Mouse (Mus musculus) embryonic facial prominence, embryonic 11.5 days (tissue): Measurements from ENCODE around the gene Efna4. TPM values are rescaled to one million over a fixed set of nuclear protein-coding genes. Genes with fewer than 3 reads are reported as not detected.

Experiments used
- ATAC-seq: fragments of 200-750 bp; cut with Nextera tagmentation; replicated peaks from 2 replicates; pipeline ENCODE4 v1.8.0; 2017; ENCODE audit warnings: low read depth; ENCODE audit not compliant: insufficient number of reproducible peaks, low FRiP score, low TSS enrichment
- DNase-seq: peaks from one replicate; pipeline ENCODE4 v3.0.0-alpha.2; 2015; ENCODE audit warnings: low spot score
- H3K27ac ChIP-seq: fragments of 300-500 bp; sonication (generic); replicated peaks from 2 replicates; pipeline ENCODE4 v1.5.1; 2014; ENCODE audit warnings: mild to moderate bottlenecking, low read depth, low read length, control low read depth
- H3K27me3 ChIP-seq: fragments of 300-500 bp; sonication (generic); 2 replicates; pipeline ENCODE4 v1.6.1; 2014; ENCODE audit warnings: mild to moderate bottlenecking, low read length, moderate library complexity, mixed read lengths; ENCODE audit not compliant: control insufficient read depth, insufficient read depth
- H3K36me3 ChIP-seq: fragments of 300-500 bp; sonication (generic); replicated peaks from 2 replicates; pipeline ENCODE4 v1.6.1; 2014; ENCODE audit warnings: low read depth, mild to moderate bottlenecking, low read length, moderate library complexity, mixed read lengths; ENCODE audit not compliant: control insufficient read depth, insufficient read depth
- H3K4me1 ChIP-seq: fragments of 300-500 bp; sonication (generic); 2 replicates; pipeline ENCODE4 v1.6.1; 2014; ENCODE audit warnings: low read length, mixed read lengths; ENCODE audit not compliant: control insufficient read depth, insufficient read depth
- H3K4me2 ChIP-seq: fragments of 300-500 bp; sonication (generic); 2 replicates; pipeline ENCODE4 v1.6.1; 2014; ENCODE audit warnings: low read depth, mild to moderate bottlenecking, control low read depth, low read length, moderate library complexity
- H3K4me3 ChIP-seq: fragments of 300-500 bp; sonication (generic); 2 replicates; pipeline ENCODE4 v1.5.1; 2014; ENCODE audit warnings: low read depth, low read length, control low read depth
- H3K9ac ChIP-seq: fragments of 300-500 bp; sonication (generic); replicated peaks from 2 replicates; pipeline ENCODE4 v1.6.1; 2014; ENCODE audit warnings: mild to moderate bottlenecking, control low read depth, low read length
- H3K9me3 ChIP-seq: fragments of 300-500 bp; sonication (generic); replicated peaks from 2 replicates; pipeline ENCODE4 v1.6.1; 2016; ENCODE audit warnings: mild to moderate bottlenecking, low read length, inconsistent platforms, mixed read lengths; ENCODE audit not compliant: control insufficient read depth
- WGBS: fragments of 180-500 bp; shearing (Covaris S2); extraction: QIAGEN DNeasy Blood & Tissue Kit; methylation state at CpG from one replicate; pipeline ENCODE4 v1.1.7; 2014; 5-methylcytosine and 5-hydroxymethylcytosine counted together
- polyA plus RNA-seq: library from polyadenylated mRNA; unstranded; fragments of >200 nt; fragmentation: Nextera tagmentation; extraction: Ambion mirVana; gene quantifications from 2 replicates; pipeline ENCODE4 v1.2.1, GENCODE M21; 2014

Gene Efna4
- polyA plus RNA-seq, 1 experiment from 2014 or later: 39.5 TPM

DNA sequence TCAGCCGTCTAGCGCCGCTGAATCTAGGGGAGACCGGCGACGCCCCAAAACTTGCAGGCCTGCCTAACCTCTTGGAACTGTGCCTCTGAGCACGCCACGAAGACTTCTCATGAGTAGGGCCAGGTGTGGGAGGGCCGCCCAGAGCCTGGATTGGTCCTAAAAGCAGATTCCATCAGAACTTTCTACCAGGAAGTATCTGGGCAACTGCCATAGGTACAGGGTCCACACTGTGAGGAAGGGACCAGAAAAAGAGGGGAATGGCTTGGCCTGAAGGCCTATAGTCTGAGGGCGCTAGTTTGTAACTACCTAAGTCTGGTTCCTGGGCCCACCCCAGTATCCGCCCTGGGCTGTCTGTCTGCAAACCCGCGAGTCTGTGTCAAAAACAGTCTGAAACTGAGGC, 6.3 kb downstream of the Efna4 start:
- peaks cover 6% of the 10 kb centered on the region for H3K4me1 ChIP-seq
- WGBS: 77% methylated on average over 13 of the region's 13 CpGs
- no peak for DNase-seq
- H3K4me3 ChIP-seq: no peak overlapping the region
- H3K27ac ChIP-seq: no peak overlapping the region
- no peaks in the 10 kb centered on the region for H3K27me3 ChIP-seq
- H3K9me3 ChIP-seq: no peaks in the 10 kb centered on the region
- no peak overlapping the region for H3K9ac ChIP-seq
- H3K4me2 ChIP-seq: no peak overlapping the region
- no peak for ATAC-seq
- peaks cover 11% of the 10 kb centered on the region for H3K36me3 ChIP-seq

DNA sequence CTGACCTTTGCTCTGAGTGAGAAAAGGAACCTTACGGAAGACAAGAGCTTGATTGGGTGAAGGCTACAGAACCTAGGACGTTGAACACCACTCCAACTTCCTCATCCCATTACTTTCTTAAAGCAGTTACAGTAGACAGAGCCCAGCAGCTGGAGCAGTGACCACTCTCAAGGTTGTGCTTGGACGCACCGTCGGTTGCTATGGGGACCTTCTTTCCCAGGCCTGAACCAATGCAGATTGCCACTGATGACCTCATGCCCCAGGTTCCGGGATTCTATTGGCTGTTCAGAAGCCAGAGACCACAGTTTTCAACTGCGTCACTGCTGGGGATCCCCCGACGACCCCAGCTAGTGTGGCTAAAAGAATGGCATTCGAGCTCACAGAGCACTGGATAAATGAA, 6.9 kb downstream of the Efna4 start:
- ATAC-seq: no peak
- Histone ChIP-seq H3K27ac (no peak overlapping the region), H3K9ac (no peak overlapping the region), H3K4me2 (no peak overlapping the region), H3K9me3 (no peaks in the 10 kb centered on the region), H3K27me3 (no peaks in the 10 kb centered on the region), H3K4me1 (peaks cover 6% of the 10 kb centered on the region), H3K36me3 (peaks cover 11% of the 10 kb centered on the region), H3K4me3 (no peak overlapping the region)
- WGBS: 22% methylated on average over 10 of the region's 10 CpGs
- peak; percentile 51 for DNase-seq

DNA sequence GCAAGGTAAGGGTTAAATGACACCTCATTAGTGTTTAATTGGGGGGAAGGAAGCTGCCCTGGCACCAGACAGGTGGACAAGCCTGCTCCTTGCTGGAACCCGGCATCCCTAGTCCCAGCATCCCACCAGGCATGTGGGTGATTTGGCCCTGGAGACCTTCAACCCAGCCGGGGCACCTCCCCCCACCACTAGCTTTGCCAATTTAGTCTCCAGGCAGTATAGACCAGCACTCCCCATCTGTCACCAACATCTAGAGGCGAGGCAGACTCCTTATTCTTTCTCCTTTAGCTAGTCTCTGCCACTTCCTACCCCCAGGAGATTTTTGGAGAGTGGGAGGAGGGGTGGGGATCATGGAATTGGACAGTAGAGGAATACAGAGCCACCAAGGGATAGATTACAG, 7.5 kb downstream of the Efna4 start:
- Histone ChIP-seq H3K4me1 (peaks cover 2% of the 10 kb centered on the region; the same call in 1 of the 2 replicates), H3K36me3 (peaks cover 11% of the 10 kb centered on the region), H3K4me3 (no peak overlapping the region), H3K4me2 (no peak overlapping the region), H3K9me3 (no peaks in the 10 kb centered on the region), H3K9ac (no peak overlapping the region), H3K27ac (no peak overlapping the region), H3K27me3 (no peaks in the 10 kb centered on the region)
- WGBS: 55% methylated on average over 3 of the region's 3 CpGs
- DNase-seq (no peak), ATAC-seq (no peak)

DNA sequence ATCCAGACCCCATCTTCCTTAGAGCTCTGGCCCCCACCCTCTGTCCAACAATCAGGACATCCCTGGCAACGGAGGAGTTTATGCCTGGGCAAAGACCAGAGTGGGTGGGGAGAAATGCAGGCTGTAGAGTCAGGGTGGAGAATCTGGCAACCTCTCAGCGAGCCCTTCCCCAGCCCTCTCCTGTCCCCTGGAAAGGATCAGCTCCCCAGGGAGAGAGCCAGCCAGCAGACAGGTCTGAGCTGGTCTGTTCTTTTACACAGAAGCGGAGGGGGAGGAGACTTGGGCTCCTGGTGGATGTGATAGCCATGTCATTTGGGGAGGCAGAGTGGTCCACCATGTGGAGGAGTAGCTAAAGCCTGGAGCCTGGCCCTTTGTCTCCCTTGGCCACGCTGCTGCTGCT, 9.2 kb downstream of the Efna4 start:
- H3K4me3 ChIP-seq: no peak overlapping the region
- DNase-seq: peak; percentile 36
- peaks cover 2% of the 10 kb centered on the region; the same call in 1 of the 2 replicates for H3K36me3 ChIP-seq
- H3K9ac ChIP-seq: no peak overlapping the region; the same call in 1 of the 2 replicates
- H3K9me3 ChIP-seq: no peaks in the 10 kb centered on the region
- WGBS: 17% methylated on average over 4 of the region's 4 CpGs
- no peak for ATAC-seq
- H3K4me2 ChIP-seq: no peak overlapping the region
- H3K27ac ChIP-seq: no peak overlapping the region
- no peaks in the 10 kb centered on the region for H3K27me3 ChIP-seq
- peaks cover 2% of the 10 kb centered on the region; the same call in 1 of the 2 replicates for H3K4me1 ChIP-seq

DNA sequence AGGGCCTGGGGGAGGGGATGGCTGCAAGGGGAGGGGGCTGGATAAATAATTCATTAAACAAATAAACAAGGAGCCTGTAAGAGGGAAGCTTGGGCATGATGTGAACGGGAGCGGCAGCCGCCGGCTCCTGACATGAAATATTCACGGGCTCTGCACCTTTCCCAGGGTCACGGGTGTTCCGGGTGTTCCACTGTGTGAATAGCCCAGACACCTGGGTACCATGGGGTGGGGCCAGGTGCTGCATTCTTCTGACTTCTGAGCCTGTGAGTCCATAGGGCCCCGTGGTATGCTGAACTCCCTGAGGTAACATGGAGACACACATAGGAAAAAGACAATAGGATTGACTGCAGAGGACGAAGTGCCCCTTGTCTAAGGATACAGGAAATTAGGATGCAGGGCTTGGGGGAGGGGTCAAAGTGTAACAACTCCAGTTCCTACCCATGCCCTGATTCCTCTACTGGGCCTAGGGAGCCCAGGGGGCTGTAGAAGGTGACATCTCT, 10.4 kb downstream of the Efna4 start:
- Histone ChIP-seq H3K36me3 (no peaks in the 10 kb centered on the region; the same call in 1 of the 2 replicates), H3K4me3 (no peak overlapping the region), H3K9ac (no peak overlapping the region), H3K4me1 (peaks cover 2% of the 10 kb centered on the region; the same call in 1 of the 2 replicates), H3K27me3 (no peaks in the 10 kb centered on the region), H3K4me2 (no peak overlapping the region), H3K9me3 (no peaks in the 10 kb centered on the region), H3K27ac (no peak overlapping the region)
- ATAC-seq (no peak), DNase-seq (no peak)
- 56% methylated on average over 9 of the region's 9 CpGs for WGBS

DNA sequence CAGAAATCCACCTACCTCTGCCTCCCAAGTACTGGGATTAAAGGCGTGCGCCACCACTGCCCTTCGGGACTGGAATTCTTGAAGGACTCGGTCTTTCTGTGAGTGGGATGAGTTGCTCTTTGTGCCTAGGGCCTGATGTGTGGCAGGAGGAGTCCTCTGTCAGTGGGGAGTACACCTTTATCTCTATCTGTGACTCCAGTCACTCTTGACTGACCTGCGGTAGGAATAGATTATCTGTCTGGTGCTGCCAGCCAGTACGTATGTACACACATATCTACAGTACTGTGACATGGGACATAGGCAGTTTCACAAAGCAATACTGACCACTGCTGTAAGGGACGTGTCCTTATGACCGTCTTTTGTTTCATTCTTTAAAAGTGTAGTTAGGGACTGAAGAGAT, 11.9 kb downstream of the Efna4 start:
- no peak for ATAC-seq
- no peaks in the 10 kb centered on the region for H3K36me3 ChIP-seq
- no peaks in the 10 kb centered on the region for H3K9me3 ChIP-seq
- peaks cover 10% of the 10 kb centered on the region for H3K4me1 ChIP-seq
- no peak overlapping the region for H3K9ac ChIP-seq
- H3K27ac ChIP-seq: no peak overlapping the region
- no peak for DNase-seq
- peaks cover 14% of the 10 kb centered on the region for H3K27me3 ChIP-seq
- no peak overlapping the region for H3K4me2 ChIP-seq
- 88% methylated on average over 8 of the region's 8 CpGs for WGBS
- H3K4me3 ChIP-seq: no peak overlapping the region

DNA sequence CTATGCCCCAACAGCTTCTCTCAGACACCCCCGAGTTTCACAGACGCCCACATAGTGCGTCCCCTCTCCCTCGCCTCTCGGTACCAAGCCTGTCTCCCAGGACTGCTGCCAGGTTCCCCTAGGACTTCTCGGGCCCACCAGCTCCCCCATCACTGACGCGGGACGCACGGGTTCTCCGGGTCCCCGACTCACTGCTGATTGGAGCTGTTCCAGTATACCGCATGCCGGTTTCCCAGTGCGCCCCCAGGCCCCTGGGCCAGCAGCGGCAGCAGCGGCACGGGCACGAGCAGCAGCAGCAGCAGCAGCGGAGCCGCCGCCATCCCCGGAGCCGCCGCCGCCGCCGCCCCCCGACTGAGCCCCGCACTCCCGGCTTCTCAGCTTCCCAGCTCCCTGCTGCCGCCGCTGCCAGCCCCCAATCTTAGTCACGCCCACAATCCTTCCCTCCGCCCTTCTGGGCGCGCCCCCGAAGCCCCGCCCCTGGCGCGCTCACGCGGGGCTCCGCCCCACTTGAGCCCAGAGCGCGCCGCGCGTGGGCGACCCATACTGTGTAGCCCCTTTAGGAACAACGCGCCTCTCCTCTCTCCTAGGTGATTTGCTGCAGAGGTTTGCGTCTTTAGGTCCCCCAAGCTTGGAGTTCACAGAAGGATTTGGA, 15.2 kb downstream of the Efna4 start, which contains the start of gene Efna3:
Gene Efna3 (minus strand): TSS at position 452 of the 652 bp plus-strand sequence.
- under 1% methylated on average over 50 of the region's 53 CpGs for WGBS
- ATAC-seq: peak; percentile 53; the same call in 1 of the 2 replicates
- Histone ChIP-seq H3K27ac (0 out of 2 replicates have a peak within 1 kb of the TSS, but pooled peaks have one; percentile 16), H3K9ac (peak within 1 kb of the TSS; percentile 56), H3K4me1 (peaks cover 19% of the 10 kb centered on the region), H3K4me2 (peak within 1 kb of the TSS; percentile 93), H3K4me3 (peak within 1 kb of the TSS; percentile 57), H3K27me3 (peaks cover 39% of the 10 kb centered on the region), H3K36me3 (no peaks in the 10 kb centered on the region), H3K9me3 (no peaks in the 10 kb centered on the region)
- peak; percentile 88 for DNase-seq

DNA sequence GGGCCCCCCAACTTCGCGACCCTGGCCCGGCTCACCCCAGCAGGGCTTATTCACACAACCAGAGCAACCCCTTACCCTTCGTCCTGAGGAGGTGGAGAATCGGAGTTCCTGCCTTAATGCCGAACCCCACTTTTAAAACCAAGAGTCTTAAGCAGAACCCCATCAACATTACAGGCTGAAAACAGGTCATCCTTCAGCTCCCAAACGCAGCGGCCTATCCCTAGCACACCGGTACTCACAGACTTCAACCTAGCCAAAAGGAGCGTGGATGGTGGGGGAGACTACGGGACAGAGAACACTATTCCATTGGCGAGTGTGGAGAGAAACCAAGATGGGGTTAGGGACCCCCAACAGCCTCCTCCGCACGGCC, 15.7 kb downstream of the Efna4 start:
- DNase-seq: peak; percentile 31
- under 1% methylated on average over 14 of the region's 14 CpGs for WGBS
- Histone ChIP-seq H3K36me3 (no peaks in the 10 kb centered on the region), H3K4me3 (peak overlapping the region; percentile 57), H3K27me3 (peaks cover 40% of the 10 kb centered on the region), H3K9ac (peak overlapping the region; percentile 56), H3K9me3 (no peaks in the 10 kb centered on the region), H3K4me2 (peak overlapping the region; percentile 93), H3K27ac (no peak overlapping the region), H3K4me1 (peaks cover 16% of the 10 kb centered on the region)
- no peak for ATAC-seq
